Mouse (Mus musculus): ENCODE data around the gene Camkk2. TPM values are rescaled to one million over a fixed set of nuclear protein-coding genes. Genes with fewer than 3 reads are reported as not detected.

The Camkk2 gene
- 23.3 TPM for polyA plus RNA-seq (2017; shearing (Covaris generic))

GRCm38 (mm10) chr5:122779277-122779834 is at the start of gene Camkk2:
TSS of gene Camkk2 (minus strand) at chr5:122779409.

GRCm38 (mm10) chr5:122820777-122821523 is 41.7 kb upstream of the Camkk2 start, which contains the start of gene Anapc5:
TSS of gene Anapc5 (minus strand) at chr5:122821339.

GRCm38 (mm10) chr5:122707276-122708181 is 71.7 kb downstream of the Camkk2 start, which contains the start of gene P2rx4:
TSS of gene P2rx4 (plus strand) at chr5:122707544.

Other genes starting within 250 kb of the Camkk2 start
- gene Ift81, start 164.9 kb downstream of the Camkk2 start, polyA plus RNA-seq (2017; shearing (Covaris generic)): 4.2 TPM
- gene P2rx7, start 135.5 kb downstream of the Camkk2 start, polyA plus RNA-seq (2017; shearing (Covaris generic)): 134 TPM
- 63.8 TPM for gene P2rx4, start 71.9 kb downstream of the Camkk2 start, polyA plus RNA-seq (2017; shearing (Covaris generic))
- 279 TPM for gene Anapc5, start 41.9 kb upstream of the Camkk2 start, polyA plus RNA-seq (2017; shearing (Covaris generic))
- gene Rnf34, start 70.6 kb upstream of the Camkk2 start, polyA plus RNA-seq (2017; shearing (Covaris generic)): 38.5 TPM
- 30.9 TPM for gene Kdm2b, start 210.4 kb upstream of the Camkk2 start, polyA plus RNA-seq (2017; shearing (Covaris generic))
- gene Orai1, start 235.7 kb upstream of the Camkk2 start, polyA plus RNA-seq (2017; shearing (Covaris generic)): 122 TPM